Mouse (Mus musculus) right cerebral cortex, postnatal 36 days (tissue): ENCODE results near the gene Ndufa1.
"Not testable (repeated sequence)": the region's sequence is repeated elsewhere in the genome, so short reads cannot be mapped to it uniquely, and the experiment has no call there.

Source experiments
- DNase-seq, 2 experiments: peaks; one replicate each; pipeline ENCODE4 v3.0.0; 2022; ENCODE audit warnings: low spot score in 2 of 2, mixed read lengths in 1 of 2

Ndufa1 gene

GRCm38 (mm10) chrX:37191105-37191743, at the start of gene Ndufa1, which contains the start of gene Rnf113a1:
Gene Ndufa1 (minus strand): TSS chrX:37191163.
Gene Rnf113a1 (plus strand): TSS chrX:37191245.
- peak; percentile 71 to 73 for DNase-seq

GRCm38 (mm10) chrX:37222158-37222557, 31.2 kb upstream of the Ndufa1 start, which contains the start of gene Rhox1:
Gene Rhox1 (minus strand): TSS chrX:37222258.
- not testable (repeated sequence) for DNase-seq

GRCm38 (mm10) chrX:37210941-37211340, 20.0 kb upstream of the Ndufa1 start, which contains the start of gene Gm9:
Gene Gm9 (minus strand): TSS chrX:37211041.
- no peak for DNase-seq

GRCm38 (mm10) chrX:37198676-37199075, 7.7 kb upstream of the Ndufa1 start:
- no peak for DNase-seq

GRCm38 (mm10) chrX:37191744-37192379, 899 bp upstream of the Ndufa1 start:
- DNase-seq = no peak

- no peak for DNase-seq
Measured at GRCm38 (mm10) chrX:37190755-37191104, 233 bp downstream of the Ndufa1 start.

- DNase-seq = not testable (repeated sequence)
Measured at GRCm38 (mm10) chrX:37184401-37184800, 6.6 kb downstream of the Ndufa1 start.

GRCm38 (mm10) chrX:37168742-37169141, 22.2 kb downstream of the Ndufa1 start, which contains the start of gene Akap14:
Gene Akap14 (minus strand): TSS chrX:37168842.
- no peak for DNase-seq

- no peak for DNase-seq
Measured at GRCm38 (mm10) chrX:37167085-37167484, 23.9 kb downstream of the Ndufa1 start.

- no peak for DNase-seq
Measured at GRCm38 (mm10) chrX:37163115-37163514, 27.8 kb downstream of the Ndufa1 start.

- no peak for DNase-seq
Measured at GRCm38 (mm10) chrX:37161169-37161568, 29.8 kb downstream of the Ndufa1 start.

GRCm38 (mm10) chrX:37157839-37158238, 33.1 kb downstream of the Ndufa1 start:
- DNase-seq = no peak

- DNase-seq = no peak
Measured at GRCm38 (mm10) chrX:37144954-37145353, 46.0 kb downstream of the Ndufa1 start.

- DNase-seq = not testable (repeated sequence)
Measured at GRCm38 (mm10) chrX:37144498-37144897, 46.5 kb downstream of the Ndufa1 start.

GRCm38 (mm10) chrX:37141732-37142131, 49.2 kb downstream of the Ndufa1 start:
- no peak for DNase-seq
